Mouse (Mus musculus) G1E (cell line): Measurements from ENCODE around the gene Rai1. TPM values are rescaled to one million over a fixed set of nuclear protein-coding genes. Genes with fewer than 3 reads are reported as not detected.

Experiments
- ATAC-seq: 2 replicates; pipeline ENCODE4 v1.8.0; 2016; ENCODE audit warnings: mild to moderate bottlenecking; ENCODE audit not compliant: insufficient number of reproducible peaks, poor library complexity, low FRiP score, severe bottlenecking; ENCODE audit errors: extremely low read depth
- DNase-seq: peaks from one replicate; pipeline ENCODE4 v3.0.0; 2012; ENCODE audit warnings: low spot score
- H3K27me3 ChIP-seq: 2 replicates; pipeline ENCODE4 v1.6.1; 2012; ENCODE audit warnings: mild to moderate bottlenecking, low read length, inconsistent platforms; ENCODE audit not compliant: insufficient read depth
- H3K36me3 ChIP-seq: replicated peaks from 2 replicates; pipeline ENCODE3; 2012; ENCODE audit warnings: mild to moderate bottlenecking, inconsistent platforms
- H3K4me1 ChIP-seq: 2 replicates; pipeline ENCODE4 v1.6.1; 2012; ENCODE audit warnings: low read depth, low read length, inconsistent platforms, mixed read lengths; ENCODE audit not compliant: insufficient read depth
- H3K4me3 ChIP-seq: 2 replicates; pipeline ENCODE4 v1.5.1; 2012; ENCODE audit warnings: low read depth, mild to moderate bottlenecking, inconsistent platforms, low read length, moderate library complexity, mixed read lengths
- H3K9me3 ChIP-seq: replicated peaks from 2 replicates; pipeline ENCODE4 v1.6.1; 2012; ENCODE audit warnings: inconsistent platforms
- CTCF ChIP-seq: IDR thresholded peaks from 2 replicates; pipeline ENCODE4 v1.5.1; 2012; ENCODE audit warnings: low read depth, low read length, inconsistent platforms, mixed read lengths
- GATA1 ChIP-seq: IDR thresholded peaks from 2 replicates; pipeline ENCODE4 v1.6.1; 2012; ENCODE audit warnings: borderline replicate concordance, low read length, inconsistent platforms, mixed read lengths
- GATA2 ChIP-seq: IDR thresholded peaks from 2 replicates; pipeline ENCODE4 v1.6.1; 2012; ENCODE audit warnings: low read depth, low read length, inconsistent platforms, borderline replicate concordance
- POLR2AphosphoS5 ChIP-seq: IDR thresholded peaks from 2 replicates; pipeline ENCODE4 v1.6.1; 2012; ENCODE audit warnings: low read depth, low read length, inconsistent platforms; ENCODE audit not compliant: insufficient replicate concordance
- TAL1 ChIP-seq: conservative IDR thresholded peaks from 2 replicates; pipeline ENCODE4 v1.6.1; 2012; ENCODE audit warnings: low read depth, low read length, inconsistent platforms, mixed read lengths
- polyA plus RNA-seq: library from polyadenylated mRNA; stranded (reverse); fragments of >175 nt; gene quantifications from 2 replicates; pipeline ENCODE4 v1.2.3, GENCODE M21; 2012
- total RNA-seq, 2 experiments: library from RNA; stranded (forward) in 1 of 2; stranded (reverse) in 1 of 2; fragments of 200-1000 nt in 1 of 2; fragments of >200 nt in 1 of 2; fragmentation: Nextera tagmentation in 1 of 2; gene quantifications; 2 replicates each; pipeline ENCODE4 v1.2.3; 2014 to 2017

Rai1 gene
- total and polyA plus RNA-seq, 3 experiments, result 10.3 to 107 (median 77.4) TPM

DNA sequence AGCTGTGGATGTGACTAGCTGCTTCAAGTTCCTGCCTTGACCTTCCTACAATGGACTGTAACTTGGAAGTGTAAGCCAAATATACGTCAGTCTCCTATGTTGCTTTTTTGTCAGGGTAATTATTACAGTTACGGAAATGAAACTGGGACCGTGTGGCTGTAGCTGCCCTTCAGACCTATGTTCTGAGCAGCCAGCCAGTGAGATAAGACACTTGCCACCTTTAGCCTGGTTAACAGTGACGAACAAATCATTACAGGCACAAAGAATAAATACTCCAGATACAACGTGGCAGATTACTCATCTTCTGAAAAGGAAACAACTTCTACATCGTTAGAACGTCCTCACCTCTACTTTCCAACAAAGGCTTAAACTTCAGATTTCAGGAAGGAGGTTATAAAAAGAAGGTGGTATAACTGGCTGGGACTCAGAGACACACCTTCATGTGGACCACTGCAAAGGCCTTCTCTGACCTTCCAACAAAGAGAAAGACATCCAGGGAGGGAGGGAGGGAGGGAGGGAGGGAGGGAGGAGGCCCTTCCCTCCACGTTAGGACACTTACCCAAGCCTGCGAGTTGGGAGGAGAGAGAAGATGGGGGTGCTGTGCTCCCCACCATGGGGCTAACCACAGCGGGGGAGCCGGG is 139.8 kb downstream of the Rai1 start:
- Histone ChIP-seq H3K4me3 (no peak overlapping the region), H3K4me1 (no peaks in the 10 kb centered on the region), H3K27me3 (no peaks in the 10 kb centered on the region), H3K36me3 (peaks cover 61% of the 10 kb centered on the region), H3K9me3 (no peaks in the 10 kb centered on the region)
- TF ChIP-seq GATA1 (no peak), POLR2AphosphoS5 (no peak), CTCF (no peak), TAL1 (no peak), GATA2 (no peak)
- no peak for ATAC-seq
- DNase-seq, result no peak

DNA sequence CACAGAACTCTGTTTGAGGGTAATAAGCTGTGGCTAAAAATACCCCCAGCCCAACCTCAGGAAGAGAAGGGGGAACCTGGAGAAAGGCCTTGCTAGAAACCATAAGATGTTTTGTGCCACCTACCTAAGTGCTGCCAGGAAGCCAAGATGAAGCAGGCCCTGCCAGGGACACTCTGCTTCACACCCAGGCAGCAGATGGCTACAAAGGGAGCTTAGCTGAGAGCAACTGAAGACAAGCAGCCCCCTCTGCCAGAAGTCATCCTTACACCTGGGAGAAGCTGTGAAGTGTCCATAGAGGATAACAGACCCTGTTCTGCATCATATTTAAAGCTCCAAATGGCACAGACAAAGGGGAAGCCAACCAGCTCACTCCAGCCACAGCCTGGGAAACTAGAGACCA is 141.3 kb downstream of the Rai1 start:
- Histone ChIP-seq H3K27me3 (no peaks in the 10 kb centered on the region), H3K36me3 (peaks cover 57% of the 10 kb centered on the region), H3K4me1 (no peaks in the 10 kb centered on the region), H3K9me3 (no peaks in the 10 kb centered on the region), H3K4me3 (no peak overlapping the region)
- DNase-seq, result no peak
- no peak for TF ChIP-seq GATA2
- no peak for TF ChIP-seq GATA1
- TF ChIP-seq POLR2AphosphoS5, result no peak
- TF ChIP-seq TAL1, result no peak
- TF ChIP-seq CTCF, result no peak
- ATAC-seq, result no peak

DNA sequence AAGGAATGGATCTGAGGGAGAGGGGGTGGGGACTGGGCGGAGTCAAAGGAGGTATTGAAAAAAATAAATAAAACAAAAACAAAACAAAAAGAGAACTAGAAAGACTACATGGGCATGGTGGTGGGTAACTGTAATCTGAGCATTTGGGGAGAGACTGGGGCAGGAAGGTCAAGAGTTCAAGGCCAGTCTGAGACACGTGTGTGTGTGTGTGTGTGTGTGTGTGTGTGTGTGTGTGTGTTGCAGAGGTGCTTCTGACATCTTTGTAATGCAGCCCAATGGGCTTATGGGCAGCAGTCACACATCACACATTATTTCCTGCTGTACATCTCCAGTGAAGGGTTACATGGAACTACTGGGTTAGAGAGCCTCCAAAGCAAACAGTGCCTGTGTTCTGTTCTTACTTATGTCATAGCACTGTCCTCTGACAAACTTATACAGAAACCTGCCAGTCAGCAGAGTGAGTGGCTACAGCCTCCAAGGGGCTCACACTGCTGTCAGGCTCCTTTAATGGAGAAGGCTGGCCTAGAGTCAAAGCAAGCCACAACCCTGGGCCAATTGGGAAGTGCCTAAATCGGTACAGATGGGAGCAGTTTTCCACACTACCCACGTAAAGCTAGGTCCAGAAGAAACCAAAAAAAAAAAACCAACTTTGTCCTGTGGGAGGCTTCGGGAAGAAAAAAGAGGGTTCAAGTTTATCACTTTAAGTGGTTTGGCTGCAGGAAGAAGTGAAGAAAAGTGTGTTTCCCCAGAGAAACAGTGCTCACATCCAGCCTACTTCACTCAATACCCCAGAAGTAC is 143.1 kb downstream of the Rai1 start:
- Histone ChIP-seq H3K4me1 (no peaks in the 10 kb centered on the region), H3K4me3 (no peak overlapping the region), H3K27me3 (no peaks in the 10 kb centered on the region), H3K9me3 (no peaks in the 10 kb centered on the region), H3K36me3 (peaks cover 55% of the 10 kb centered on the region)
- no peak for ATAC-seq
- no peak for TF ChIP-seq TAL1
- no peak for TF ChIP-seq POLR2AphosphoS5
- TF ChIP-seq GATA1, result no peak
- TF ChIP-seq GATA2, result no peak
- no peak for DNase-seq

Other genes starting within 250 kb of the Rai1 start
- gene Med9, start 156.8 kb upstream of the Rai1 start, total RNA-seq (2014; fragmentation: Nextera tagmentation), result 11.8 and 13.7 TPM in 2 replicates
- 23.2 and 25.9 TPM in 2 replicates for gene Med9, start 156.8 kb upstream of the Rai1 start, total RNA-seq (2017)
- gene Med9, start 156.8 kb upstream of the Rai1 start, polyA plus RNA-seq, result 59.5 and 72.7 TPM in 2 replicates
- gene Rasd1, start 140.1 kb upstream of the Rai1 start, total RNA-seq (2014; fragmentation: Nextera tagmentation), result not detected in 2 replicates
- 0.22 TPM in 1 of 2 replicates, not detected in the other for gene Rasd1, start 140.1 kb upstream of the Rai1 start, total RNA-seq (2017)
- gene Rasd1, start 140.1 kb upstream of the Rai1 start, polyA plus RNA-seq, result not detected in 2 replicates
- gene Pemt, start 58.5 kb upstream of the Rai1 start, total RNA-seq (2014; fragmentation: Nextera tagmentation), result 2.8 and 7.9 TPM in 2 replicates
- gene Pemt, start 58.5 kb upstream of the Rai1 start, total RNA-seq (2017), result 3.0 and 3.8 TPM in 2 replicates
- 1.9 and 6.5 TPM in 2 replicates for gene Pemt, start 58.5 kb upstream of the Rai1 start, polyA plus RNA-seq
- gene Srebf1, start 117.6 kb downstream of the Rai1 start, total RNA-seq (2014; fragmentation: Nextera tagmentation), result 79.4 and 137 TPM in 2 replicates
- gene Srebf1, start 117.6 kb downstream of the Rai1 start, total RNA-seq (2017), result 64.4 and 66.8 TPM in 2 replicates
- gene Srebf1, start 117.6 kb downstream of the Rai1 start, polyA plus RNA-seq, result 276 and 322 TPM in 2 replicates
- 20.4 and 24.8 TPM in 2 replicates for gene Tom1l2, start 247.9 kb downstream of the Rai1 start, total RNA-seq (2014; fragmentation: Nextera tagmentation)
- gene Tom1l2, start 247.9 kb downstream of the Rai1 start, total RNA-seq (2017), result 7.8 and 8.1 TPM in 2 replicates
- gene Tom1l2, start 247.9 kb downstream of the Rai1 start, polyA plus RNA-seq, result 19.0 and 20.9 TPM in 2 replicates
- gene Drc3, start 248.3 kb downstream of the Rai1 start, total RNA-seq (2014; fragmentation: Nextera tagmentation), result 1.1 TPM in 1 of 2 replicates, not detected in the other
- gene Drc3, start 248.3 kb downstream of the Rai1 start, total RNA-seq (2017), result 0.99 and 1.4 TPM in 2 replicates
- gene Drc3, start 248.3 kb downstream of the Rai1 start, polyA plus RNA-seq, result 0.07 TPM in 2 replicates